Mouse (Mus musculus): ENCODE data around the gene Tbl3.

- TF ChIP-seq CTCF (IDR thresholded peaks at IDR 0.05 in 2 of 3, conservative IDR thresholded peaks at IDR 0.05 in 1 of 3; ENCODE audit: control insufficient read depth in 1 of 3, insufficient read depth in 1 of 3, low read depth in 2 of 3, low read length in 3 of 3, poor library complexity in 1 of 3, severe bottlenecking in 1 of 3) = no peak
- no peak for TF ChIP-seq NELFE (IDR thresholded peaks at IDR 0.05; ENCODE audit: low read depth, low read length)
- no peak for TF ChIP-seq GATA1 (IDR thresholded peaks at IDR 0.05; ENCODE audit: low read depth, low read length)
- TF ChIP-seq MEF2A (IDR thresholded peaks at IDR 0.05; ENCODE audit: extremely low read depth, insufficient replicate concordance, low read depth, low read length, poor library complexity, severe bottlenecking) = no peak
- TF ChIP-seq KAT2A (conservative IDR thresholded peaks at IDR 0.05; ENCODE audit: low read depth, low read length) = no peak
- TF ChIP-seq JUND (IDR thresholded peaks at IDR 0.05; ENCODE audit: low read depth, low read length) = no peak
- no peak; a peak in 1 of 4 replicates for TF ChIP-seq POLR2A (IDR thresholded peaks at IDR 0.05; ENCODE audit: control insufficient read depth in 1 of 2, insufficient read depth in 1 of 2, low read depth in 1 of 2, low read length in 2 of 2, poor library complexity in 1 of 2)
These were observed 10.5 kb upstream of the Tbl3 start, which contains the start of the genes Rnf151 and Rps2 for GRCm38 (mm10) chr17:24717943-24718342.

Data from MEL (cell line).